Mouse (Mus musculus) olfactory bulb, adult 2 months (tissue): Measurements from ENCODE around the gene 4930524B15Rik.

ENCODE experiments used
- CTCF ChIP-seq: fragments of 200-500 bp; IDR thresholded peaks from 2 replicates; pipeline ENCODE4 v1.5.1; 2012; ENCODE audit warnings: low read depth, mild to moderate bottlenecking, low read length, moderate library complexity; ENCODE audit not compliant: insufficient read depth
- POLR2A ChIP-seq: fragments of 200-500 bp; IDR thresholded peaks from 2 replicates; pipeline ENCODE4 v1.6.1; 2012; ENCODE audit warnings: mild to moderate bottlenecking, low read depth, low read length, moderate library complexity; ENCODE audit not compliant: insufficient read depth

GRCm38 (mm10) chr11:31999716-32000115 is 34.3 kb downstream of the 4930524B15Rik start:
- TF ChIP-seq CTCF (no peak), POLR2A (no peak)
